Mouse (Mus musculus): ENCODE measurements around the gene Trappc3. TPM values are rescaled to one million over a fixed set of nuclear protein-coding genes. Genes with fewer than 3 reads are reported as not detected.
"Not testable (repeated sequence)": the region's sequence is repeated elsewhere in the genome, so short reads cannot be mapped to it uniquely, and the experiment has no call there.

The Trappc3 gene
- 23.6 and 25.7 TPM in 2 replicates for polyA plus RNA-seq (2012; rRNA removed)

- H3K4me1 ChIP-seq (ENCODE audit: control insufficient read depth, insufficient read depth, insufficient read length): peaks cover 26% of the 10 kb centered on the region
- under 1% methylated on average over 46 of the region's 46 CpGs for WGBS
Measured at GRCm38 (mm10) chr4:126262119-126262807, at the start of gene Trappc3. TSS of gene Trappc3 (plus strand) at chr4:126262325.

GRCm38 (mm10) chr4:126217771-126218170 lies 44.4 kb upstream of the Trappc3 start:
- Histone ChIP-seq H3K4me1 (ENCODE audit: control insufficient read depth, insufficient read depth, insufficient read length) (no peaks in the 10 kb centered on the region), H3K36me3 (ENCODE audit: control insufficient read depth, insufficient read depth, low read length) (no peaks in the 10 kb centered on the region), H3K27me3 (ENCODE audit: control insufficient read depth, insufficient read depth, low read length) (no peaks in the 10 kb centered on the region), H3K4me3 (ENCODE audit: extremely low read depth, insufficient read depth, insufficient read length) (no peak overlapping the region), H3K27ac (ENCODE audit: insufficient read depth, low read length) (no peak overlapping the region)
- TF ChIP-seq CTCF (IDR thresholded peaks at IDR 0.05; ENCODE audit: extremely low read depth, insufficient read depth, insufficient read length, insufficient replicate concordance) (no peak), POLR2A (IDR thresholded peaks at IDR 0.05; ENCODE audit: low read depth, low read length) (no peak)
- 85% methylated on average over 6 of the region's 6 CpGs for WGBS
- no peak for DNase-seq (ENCODE audit: low read depth in 1 of 2, low spot score in 2 of 2)

More at GRCm38 (mm10) chr4:126262119-126262807, at the start of gene Trappc3:
- no peaks in the 10 kb centered on the region for H3K36me3 ChIP-seq (ENCODE audit: control insufficient read depth, insufficient read depth, low read length)
- TF ChIP-seq CTCF (IDR thresholded peaks at IDR 0.05; ENCODE audit: extremely low read depth, insufficient read depth, insufficient read length, insufficient replicate concordance) (peak; percentile 96), POLR2A (IDR thresholded peaks at IDR 0.05; ENCODE audit: low read depth, low read length) (no peak)
- H3K27ac ChIP-seq (ENCODE audit: insufficient read depth, low read length): peak within 1 kb of the TSS; percentile 76
- DNase-seq (ENCODE audit: low read depth in 1 of 2, low spot score in 2 of 2): peak; percentile 94 to 99
- H3K4me3 ChIP-seq (ENCODE audit: extremely low read depth, insufficient read depth, insufficient read length): peak within 1 kb of the TSS; percentile 76
- no peaks in the 10 kb centered on the region for H3K27me3 ChIP-seq (ENCODE audit: control insufficient read depth, insufficient read depth, low read length)

GRCm38 (mm10) chr4:126219540-126219939 lies 42.6 kb upstream of the Trappc3 start:
- not testable (repeated sequence) for DNase-seq (ENCODE audit: low read depth in 1 of 2, low spot score in 2 of 2); H3K4me3 ChIP-seq (ENCODE audit: extremely low read depth, insufficient read depth, insufficient read length); H3K4me1 ChIP-seq (ENCODE audit: control insufficient read depth, insufficient read depth, insufficient read length); H3K27ac ChIP-seq (ENCODE audit: insufficient read depth, low read length); H3K27me3 ChIP-seq (ENCODE audit: control insufficient read depth, insufficient read depth, low read length); H3K36me3 ChIP-seq (ENCODE audit: control insufficient read depth, insufficient read depth, low read length)
- 76% methylated on average over 3 of the region's 3 CpGs for WGBS

- H3K27me3 ChIP-seq (ENCODE audit: control insufficient read depth, insufficient read depth, low read length): no peaks in the 10 kb centered on the region
- WGBS: 81% methylated on average over 10 of the region's 10 CpGs
- no peak for DNase-seq (ENCODE audit: low read depth in 1 of 2, low spot score in 2 of 2)
- H3K27ac ChIP-seq (ENCODE audit: insufficient read depth, low read length): no peak overlapping the region
- no peaks in the 10 kb centered on the region for H3K4me1 ChIP-seq (ENCODE audit: control insufficient read depth, insufficient read depth, insufficient read length)
- TF ChIP-seq CTCF (IDR thresholded peaks at IDR 0.05; ENCODE audit: extremely low read depth, insufficient read depth, insufficient read length, insufficient replicate concordance) (no peak), POLR2A (IDR thresholded peaks at IDR 0.05; ENCODE audit: low read depth, low read length) (no peak)
- H3K4me3 ChIP-seq (ENCODE audit: extremely low read depth, insufficient read depth, insufficient read length): no peak overlapping the region
- H3K36me3 ChIP-seq (ENCODE audit: control insufficient read depth, insufficient read depth, low read length): no peaks in the 10 kb centered on the region
Measured at GRCm38 (mm10) chr4:126220045-126220444, 42.1 kb upstream of the Trappc3 start.

GRCm38 (mm10) chr4:126222631-126223030 lies 39.5 kb upstream of the Trappc3 start:
- Histone ChIP-seq H3K4me3 (ENCODE audit: extremely low read depth, insufficient read depth, insufficient read length) (no peak overlapping the region), H3K36me3 (ENCODE audit: control insufficient read depth, insufficient read depth, low read length) (no peaks in the 10 kb centered on the region), H3K4me1 (ENCODE audit: control insufficient read depth, insufficient read depth, insufficient read length) (no peaks in the 10 kb centered on the region; the same call in 1 of the 2 replicates), H3K27ac (ENCODE audit: insufficient read depth, low read length) (no peak overlapping the region), H3K27me3 (ENCODE audit: control insufficient read depth, insufficient read depth, low read length) (no peaks in the 10 kb centered on the region)
- DNase-seq (ENCODE audit: low read depth in 1 of 2, low spot score in 2 of 2): no peak
- TF ChIP-seq CTCF (IDR thresholded peaks at IDR 0.05; ENCODE audit: extremely low read depth, insufficient read depth, insufficient read length, insufficient replicate concordance) (no peak), POLR2A (IDR thresholded peaks at IDR 0.05; ENCODE audit: low read depth, low read length) (no peak)
- WGBS: 87% methylated on average over 11 of the region's 11 CpGs

GRCm38 (mm10) chr4:126226640-126227039 lies 35.5 kb upstream of the Trappc3 start:
- Histone ChIP-seq H3K4me1 (ENCODE audit: control insufficient read depth, insufficient read depth, insufficient read length) (peaks cover 3% of the 10 kb centered on the region; the same call in 1 of the 2 replicates), H3K27ac (ENCODE audit: insufficient read depth, low read length) (no peak overlapping the region), H3K27me3 (ENCODE audit: control insufficient read depth, insufficient read depth, low read length) (no peaks in the 10 kb centered on the region), H3K36me3 (ENCODE audit: control insufficient read depth, insufficient read depth, low read length) (no peaks in the 10 kb centered on the region), H3K4me3 (ENCODE audit: extremely low read depth, insufficient read depth, insufficient read length) (no peak overlapping the region)
- DNase-seq (ENCODE audit: low read depth in 1 of 2, low spot score in 2 of 2): no peak
- 52% methylated on average over 12 of the region's 12 CpGs for WGBS
- TF ChIP-seq POLR2A (IDR thresholded peaks at IDR 0.05; ENCODE audit: low read depth, low read length): no peak
- TF ChIP-seq CTCF (IDR thresholded peaks at IDR 0.05; ENCODE audit: extremely low read depth, insufficient read depth, insufficient read length, insufficient replicate concordance): no peak

- 7% methylated on average over 18 of the region's 18 CpGs for WGBS
- H3K36me3 ChIP-seq (ENCODE audit: control insufficient read depth, insufficient read depth, low read length): no peaks in the 10 kb centered on the region
- DNase-seq (ENCODE audit: low read depth in 1 of 2, low spot score in 2 of 2): peak; percentile 64 to 84
- H3K4me1 ChIP-seq (ENCODE audit: control insufficient read depth, insufficient read depth, insufficient read length): peaks cover 3% of the 10 kb centered on the region; the same call in 1 of the 2 replicates
- no peak overlapping the region for H3K27ac ChIP-seq (ENCODE audit: insufficient read depth, low read length)
- H3K27me3 ChIP-seq (ENCODE audit: control insufficient read depth, insufficient read depth, low read length): no peaks in the 10 kb centered on the region
- H3K4me3 ChIP-seq (ENCODE audit: extremely low read depth, insufficient read depth, insufficient read length): peak overlapping the region; percentile 17; the same call in 1 of the 2 replicates
- TF ChIP-seq CTCF (IDR thresholded peaks at IDR 0.05; ENCODE audit: extremely low read depth, insufficient read depth, insufficient read length, insufficient replicate concordance): peak; percentile 87; the same call in 1 of the 2 replicates
- TF ChIP-seq POLR2A (IDR thresholded peaks at IDR 0.05; ENCODE audit: low read depth, low read length): no peak
Measured at GRCm38 (mm10) chr4:126227077-126227761, 34.9 kb upstream of the Trappc3 start.
